Mouse (Mus musculus) MEL (cell line): Measurements from ENCODE around the gene Rtn1. TPM values are rescaled to one million over a fixed set of nuclear protein-coding genes. Genes with fewer than 3 reads are reported as not detected.

Experiments
- DNase-seq: peaks from one replicate; pipeline ENCODE4 v3.0.0; 2011; ENCODE audit warnings: low read depth, low spot score
- H3K27ac ChIP-seq: 2 replicates; pipeline ENCODE4 v1.5.1; 2012; ENCODE audit warnings: low read depth, mild to moderate bottlenecking, control low read depth, low read length, moderate library complexity; ENCODE audit not compliant: control insufficient read depth
- H3K27me3 ChIP-seq, 2 experiments: fragments of 150-350 bp in 1 of 2; sonication (generic) in 1 of 2; 2 replicates each; pipeline ENCODE4 v1.6.1; 2012; ENCODE audit warnings: low read length in 2 of 2, mild to moderate bottlenecking in 2 of 2, improper control_type of control experiment in 1 of 2, moderate library complexity in 1 of 2; ENCODE audit not compliant: insufficient read depth in 2 of 2, control insufficient read depth in 1 of 2
- H3K36me3 ChIP-seq, 2 experiments: 2 replicates each; pipeline ENCODE4 v1.6.1; 2012 to 2014; ENCODE audit warnings: low read length in 2 of 2, improper control_type of control experiment in 1 of 2, inconsistent platforms in 1 of 2, mild to moderate bottlenecking in 1 of 2; ENCODE audit not compliant: insufficient read depth in 2 of 2, control insufficient read depth in 1 of 2
- H3K4me1 ChIP-seq, 2 experiments: fragments of 150-350 bp in 1 of 2; sonication (generic) in 1 of 2; 2 replicates each; pipeline ENCODE4 v1.6.1; 2012; ENCODE audit warnings: low read length in 2 of 2, improper control_type of control experiment in 1 of 2, mild to moderate bottlenecking in 1 of 2; ENCODE audit not compliant: insufficient read depth in 2 of 2, control insufficient read depth in 1 of 2
- H3K4me3 ChIP-seq, 2 experiments: fragments of 150-350 bp in 1 of 2; sonication (generic) in 1 of 2; 2 replicates each; pipeline ENCODE4 v1.5.1; 2012; ENCODE audit warnings: low read depth in 2 of 2, low read length in 2 of 2, mild to moderate bottlenecking in 2 of 2, moderate library complexity in 2 of 2, control low read depth in 1 of 2, improper control_type of control experiment in 1 of 2; ENCODE audit not compliant: control insufficient read depth in 1 of 2, insufficient read depth in 1 of 2
- H3K79me2 ChIP-seq: 2 replicates; pipeline ENCODE4 v1.6.1; 2012; ENCODE audit warnings: mild to moderate bottlenecking, low read length, moderate library complexity; ENCODE audit not compliant: control insufficient read depth, poor library complexity, insufficient read depth
- H3K9ac ChIP-seq: 2 replicates; pipeline ENCODE4 v1.6.1; 2012; ENCODE audit warnings: low read depth, mild to moderate bottlenecking, control low read depth, low read length, moderate library complexity; ENCODE audit not compliant: control insufficient read depth, poor library complexity, severe bottlenecking
- H3K9me3 ChIP-seq: fragments of 150-350 bp; sonication (generic); replicated peaks from 2 replicates; pipeline ENCODE4 v1.6.1; 2012; ENCODE audit warnings: mild to moderate bottlenecking, low read length, improper control_type of control experiment, moderate library complexity; ENCODE audit not compliant: insufficient read depth
- CHD1 ChIP-seq: IDR thresholded peaks from 2 replicates; pipeline ENCODE4 v1.6.1; 2012; ENCODE audit warnings: low read depth, mild to moderate bottlenecking, inconsistent platforms, low read length, improper control_type of control experiment
- EP300 ChIP-seq, 2 experiments: IDR thresholded peaks; 2 replicates each; pipeline ENCODE4 v1.6.1; 2011; ENCODE audit warnings: improper control_type of control experiment in 2 of 2, low read length in 2 of 2, low read depth in 1 of 2, mild to moderate bottlenecking in 1 of 2
- HCFC1 ChIP-seq: IDR thresholded peaks from 2 replicates; pipeline ENCODE4 v1.6.1; 2012; ENCODE audit warnings: low read depth, mild to moderate bottlenecking, inconsistent platforms, low read length, improper control_type of control experiment, moderate library complexity
- JUND ChIP-seq: IDR thresholded peaks from 2 replicates; pipeline ENCODE4 v1.6.1; 2011; ENCODE audit warnings: low read depth, mild to moderate bottlenecking, improper control_type of control experiment, low read length
- MAFK ChIP-seq: IDR thresholded peaks from 2 replicates; pipeline ENCODE4 v1.6.1; 2011; ENCODE audit warnings: low read depth, mild to moderate bottlenecking, low read length, improper control_type of control experiment, borderline replicate concordance
- MAZ ChIP-seq: IDR thresholded peaks from 2 replicates; pipeline ENCODE4 v1.6.1; 2012; ENCODE audit warnings: low read depth, mild to moderate bottlenecking, inconsistent platforms, low read length, improper control_type of control experiment
- MEF2A ChIP-seq: IDR thresholded peaks from 2 replicates; pipeline ENCODE4 v1.6.1; 2014; ENCODE audit warnings: low read depth, mild to moderate bottlenecking, inconsistent platforms, low read length, improper control_type of control experiment; ENCODE audit not compliant: poor library complexity, insufficient replicate concordance, severe bottlenecking; ENCODE audit errors: extremely low read depth
- MYB ChIP-seq: IDR thresholded peaks from 2 replicates; pipeline ENCODE4 v1.6.1; 2011; ENCODE audit warnings: mild to moderate bottlenecking, low read depth, low read length, improper control_type of control experiment
- POLR2A ChIP-seq, 2 experiments: IDR thresholded peaks; 2 replicates each; pipeline ENCODE4 v1.6.1; 2011 to 2012; ENCODE audit warnings: low read length in 2 of 2, mild to moderate bottlenecking in 2 of 2, control low read depth in 1 of 2, improper control_type of control experiment in 1 of 2, low read depth in 1 of 2, moderate library complexity in 1 of 2; ENCODE audit not compliant: control insufficient read depth in 1 of 2, insufficient read depth in 1 of 2, poor library complexity in 1 of 2
- RAD21 ChIP-seq: IDR thresholded peaks from 2 replicates; pipeline ENCODE4 v1.6.1; 2011; ENCODE audit warnings: mild to moderate bottlenecking, low read depth, low read length, improper control_type of control experiment
- SMC3 ChIP-seq: IDR thresholded peaks from 2 replicates; pipeline ENCODE4 v1.6.1; 2011; ENCODE audit warnings: low read depth, low read length, improper control_type of control experiment
- TAL1 ChIP-seq: IDR thresholded peaks from 2 replicates; pipeline ENCODE4 v1.6.1; 2012; ENCODE audit warnings: mild to moderate bottlenecking, inconsistent platforms, low read length, moderate library complexity, mixed read lengths
- USF1 ChIP-seq: IDR thresholded peaks from 2 replicates; pipeline ENCODE4 v1.6.1; 2014; ENCODE audit warnings: low read depth, mild to moderate bottlenecking, inconsistent platforms, low read length, improper control_type of control experiment, moderate library complexity
- ZKSCAN1 ChIP-seq: IDR thresholded peaks from 2 replicates; pipeline ENCODE4 v1.6.1; 2012; ENCODE audit warnings: low read depth, mild to moderate bottlenecking, inconsistent platforms, low read length, improper control_type of control experiment, moderate library complexity
- polyA plus RNA-seq, 2 experiments: library from polyadenylated mRNA; stranded (reverse) in 1 of 2; unstranded in 1 of 2; fragments of >175 nt in 1 of 2; fragments of >200 nt in 1 of 2; gene quantifications; 2 replicates each; pipeline versions ENCODE4 v1.2.1 to v1.2.4; 2012; ENCODE audit warnings: low replicate concordance in 2 of 2, low read depth in 1 of 2; ENCODE audit not compliant: insufficient read length in 2 of 2, insufficient read depth in 1 of 2, missing spikeins in 1 of 2
- total RNA-seq: library from RNA; depleted of rRNA; stranded (reverse); fragments of 300-350 nt; gene quantifications from 2 replicates; pipeline ENCODE4 v1.2.3, GENCODE M21; 2012

The Rtn1 gene
- total and polyA plus RNA-seq, 3 experiments = not detected

GRCm38 (mm10) chr12:72197925-72198486 is 210.8 kb downstream of the Rtn1 start:
- no peaks in the 10 kb centered on the region for H3K36me3 ChIP-seq
- DNase-seq = no peak
- TF ChIP-seq TAL1 (no peak), CHD1 (no peak), SMC3 (no peak), POLR2A (IDR thresholded peaks at IDR 0.05; ENCODE audit: control insufficient read depth in 1 of 2, insufficient read depth in 1 of 2, low read depth in 1 of 2, low read length in 2 of 2, poor library complexity in 1 of 2) (no peak), USF1 (no peak), MAFK (no peak), MYB (no peak)
- H3K4me1 ChIP-seq = no peaks in the 10 kb centered on the region
- no peaks in the 10 kb centered on the region for H3K9me3 ChIP-seq
- H3K9ac ChIP-seq = no peak overlapping the region
- no peaks in the 10 kb centered on the region; a peak in 1 of 4 replicates for H3K27me3 ChIP-seq
- no peak overlapping the region for H3K4me3 ChIP-seq
- no peak overlapping the region for H3K27ac ChIP-seq
- H3K79me2 ChIP-seq = no peaks in the 10 kb centered on the region

DNA sequence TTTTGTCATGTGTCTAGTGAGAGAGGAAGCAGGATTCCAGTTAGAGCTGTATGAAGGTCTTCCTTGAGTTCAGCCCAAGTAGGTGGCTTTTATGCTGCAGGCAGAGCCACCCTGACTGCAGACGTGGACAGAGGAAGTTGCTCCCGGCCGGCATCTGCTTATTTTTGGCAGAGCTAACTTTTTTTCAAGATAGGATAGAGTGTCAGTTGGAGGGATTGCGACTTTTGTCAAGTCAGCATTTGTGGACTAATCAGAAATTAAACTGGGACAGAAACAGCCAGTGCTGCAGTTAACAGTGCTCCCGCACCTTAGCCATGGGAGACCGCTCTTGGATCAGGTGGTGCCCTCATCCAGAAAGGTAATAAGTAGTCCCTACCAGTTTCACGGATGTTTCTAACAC is 211.4 kb downstream of the Rtn1 start:
- TF ChIP-seq TAL1 (no peak), ZKSCAN1 (no peak), POLR2A (IDR thresholded peaks at IDR 0.05; ENCODE audit: control insufficient read depth in 1 of 2, insufficient read depth in 1 of 2, low read depth in 1 of 2, low read length in 2 of 2, poor library complexity in 1 of 2) (no peak), RAD21 (no peak)

DNA sequence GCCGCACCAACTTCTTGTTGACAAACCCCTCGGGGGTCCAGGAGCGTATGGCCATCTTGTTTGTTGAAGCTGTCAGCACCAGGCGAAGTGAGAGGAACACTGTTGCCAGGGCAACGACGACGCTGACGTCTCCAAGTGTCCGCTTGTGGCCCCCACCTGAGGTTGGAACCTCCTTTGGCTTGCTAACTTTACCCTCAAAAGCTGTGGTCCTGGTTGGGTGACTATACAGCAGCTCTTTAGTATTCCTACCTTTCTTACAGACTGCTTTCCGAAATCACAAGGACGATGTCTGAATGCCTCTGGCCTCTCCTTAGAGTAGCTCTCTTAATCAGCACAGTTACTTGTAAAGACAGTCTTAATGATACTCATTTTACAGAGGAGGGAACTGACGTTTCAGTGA is 223.9 kb downstream of the Rtn1 start, which contains the start of gene Ccdc175:
Gene Ccdc175, minus strand, starts transcription at position 101 of the 400 bp plus-strand sequence.
- H3K4me1 ChIP-seq = no peaks in the 10 kb centered on the region
- DNase-seq = no peak
- no peaks in the 10 kb centered on the region for H3K79me2 ChIP-seq
- TF ChIP-seq MAFK = no peak
- no peak for TF ChIP-seq HCFC1
- TF ChIP-seq MEF2A = no peak
- no peak for TF ChIP-seq JUND
- no peak for TF ChIP-seq EP300 (IDR thresholded peaks at IDR 0.05; ENCODE audit: low read depth in 1 of 2, low read length in 2 of 2)
- no peak for TF ChIP-seq USF1
- TF ChIP-seq CHD1 = no peak
- no peak for TF ChIP-seq MAZ
- TF ChIP-seq, all 39 proteins: peak for 0
- no peak within 1 kb of the TSS for H3K9ac ChIP-seq
- no peak within 1 kb of the TSS for H3K27ac ChIP-seq
- H3K9me3 ChIP-seq = no peaks in the 10 kb centered on the region
- no peaks in the 10 kb centered on the region for H3K27me3 ChIP-seq
- H3K4me3 ChIP-seq = no peak within 1 kb of the TSS
- H3K36me3 ChIP-seq = no peaks in the 10 kb centered on the region

More for the DNA sequence above, 211.4 kb downstream of the Rtn1 start:
- Histone ChIP-seq H3K4me1 (no peaks in the 10 kb centered on the region), H3K36me3 (no peaks in the 10 kb centered on the region), H3K9me3 (no peaks in the 10 kb centered on the region), H3K9ac (no peak overlapping the region), H3K79me2 (no peaks in the 10 kb centered on the region), H3K4me3 (no peak overlapping the region), H3K27ac (no peak overlapping the region), H3K27me3 (no peaks in the 10 kb centered on the region; a peak in 1 of 4 replicates)
- no peak for DNase-seq
